1 mouse cellular context compared by ENCODE assay signal in the genomic region with DNA sequence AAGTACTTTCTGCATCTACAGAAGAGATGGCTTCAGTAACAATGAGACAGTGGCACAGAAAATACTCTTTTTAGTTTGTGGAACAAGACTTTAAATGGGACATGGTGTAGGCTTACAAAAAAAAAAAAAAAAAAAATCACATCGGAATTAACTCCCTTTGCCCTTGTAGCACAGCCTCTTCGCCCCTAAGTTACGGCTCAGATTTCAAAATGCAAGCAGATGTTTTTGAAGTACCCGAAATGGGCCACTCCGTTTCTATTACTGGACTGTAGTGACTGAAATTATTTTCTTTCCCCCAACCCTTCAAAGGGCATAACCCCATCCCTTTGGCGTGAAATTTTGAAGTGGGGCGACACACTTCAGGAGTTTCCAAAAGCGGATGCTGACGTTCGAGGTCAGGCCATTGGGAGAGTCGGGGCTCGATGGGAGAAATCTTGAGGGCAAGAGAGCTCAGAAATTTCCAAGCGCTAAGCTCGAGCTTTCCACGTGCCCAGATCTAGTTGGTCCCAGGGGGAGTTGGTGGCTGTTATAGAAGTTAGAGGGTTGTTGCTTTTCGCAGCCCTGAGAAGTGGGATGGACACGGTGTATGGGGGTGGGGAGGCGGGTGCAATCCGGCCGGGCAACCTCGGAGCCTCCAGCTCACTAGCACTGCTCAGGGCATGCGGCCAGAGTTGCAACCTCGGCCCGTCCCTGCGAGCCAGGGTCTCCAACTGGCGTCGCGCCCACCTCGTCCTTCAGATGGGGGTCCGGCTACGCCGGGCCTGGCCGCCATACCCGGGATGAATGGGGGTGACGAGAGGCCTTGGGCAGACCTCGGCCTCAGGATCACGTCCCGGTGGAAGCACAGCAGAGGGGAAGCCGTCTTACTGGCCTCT.
A peak's percentile ranks its signal among the peaks of the same experiment; 100 is the strongest.
TF ChIP-seq lines count a peak whose summit lies in the region.

Hexim2 (plus strand) TSS at position 729 of the 875 bp plus-strand sequence.

TF ChIP-seq in CH12.LX, 34 proteins besides CTCF, POLR2A, EP300 and RAD21 (continued from another document):
- TF ChIP-seq USF1 (IDR thresholded peaks at IDR 0.05; ENCODE audit: low read depth, low read length) (no peak), IRF4 (IDR thresholded peaks at IDR 0.05; ENCODE audit: low read depth, low read length) (0 out of 2 replicates have a peak, but pooled peaks have one; percentile 54), SIN3A (IDR thresholded peaks at IDR 0.05; ENCODE audit: low read length) (peak; percentile 91), ZNF384 (IDR thresholded peaks at IDR 0.05; ENCODE audit: low read depth, low read length) (peak; percentile 73), UBTF (IDR thresholded peaks at IDR 0.05; ENCODE audit: low read depth, low read length) (no peak; the same call in 1 of the 2 replicates), KAT2A (IDR thresholded peaks at IDR 0.05; ENCODE audit: insufficient replicate concordance, low read length) (no peak), TCF12 (IDR thresholded peaks at IDR 0.05; ENCODE audit: low read depth, low read length) (peak; percentile 71), MAZ (IDR thresholded peaks at IDR 0.05; ENCODE audit: low read depth, low read length) (peak; percentile 70), ELF1 (IDR thresholded peaks at IDR 0.05; ENCODE audit: low read depth, low read length) (no peak), MAFK (IDR thresholded peaks at IDR 0.05; ENCODE audit: insufficient replicate concordance, low read length) (no peak), NELFE (IDR thresholded peaks at IDR 0.05; ENCODE audit: low read depth, low read length) (peak; percentile 79), USF2 (conservative IDR thresholded peaks at IDR 0.05; ENCODE audit: low read depth, low read length) (no peak), SMC3 (IDR thresholded peaks at IDR 0.05; ENCODE audit: low read depth, low read length) (no peak; the same call in 1 of the 2 replicates), ZC3H11A (IDR thresholded peaks at IDR 0.05; ENCODE audit: low read depth, low read length) (no peak), JUN (IDR thresholded peaks at IDR 0.05; ENCODE audit: insufficient read depth, low read depth, low read length) (peak; percentile 19; the same call in 1 of the 2 replicates), PAX5 (IDR thresholded peaks at IDR 0.05; ENCODE audit: low read length) (no peak), MYC (IDR thresholded peaks at IDR 0.05; ENCODE audit: low read depth, low read length) (peak; percentile 96), ETS1 (conservative IDR thresholded peaks at IDR 0.05; ENCODE audit: low read depth, low read length) (peak; percentile 49)
TF ChIP-seq in CH12.LX: peak in this region for 19.
